Mouse (Mus musculus) kidney, postnatal 36 days (tissue): Measurements from ENCODE around the gene Ripor2.

Experiments used
- DNase-seq, 2 experiments: peaks; one replicate each; pipeline ENCODE4 v3.0.0; 2021 to 2022; ENCODE audit warnings: mixed read lengths in 2 of 2

Gene Ripor2

DNA sequence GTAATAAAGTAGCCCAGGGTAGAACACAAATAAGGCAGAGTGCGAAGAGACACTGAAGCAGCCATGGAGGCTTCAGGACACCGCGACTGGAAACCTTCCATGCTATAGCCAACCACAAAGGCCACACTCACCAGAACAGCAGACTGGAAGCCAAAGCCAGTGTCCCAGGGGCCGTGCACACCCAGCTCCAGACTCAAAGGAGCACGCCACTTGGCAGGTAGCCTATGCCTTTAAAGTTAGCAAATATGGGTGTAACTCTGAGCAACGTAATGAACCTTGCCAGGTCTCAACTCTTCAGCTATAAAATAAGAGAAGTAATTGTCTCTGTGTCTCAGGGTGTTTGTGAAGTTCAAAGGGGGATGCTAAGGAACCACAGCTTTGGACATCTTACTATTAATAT, 2.9 kb downstream of the Ripor2 start:
- DNase-seq, result no peak

- DNase-seq, result no peak
Observed at GRCm38 (mm10) chr13:24585369-24585768, 3.4 kb downstream of the Ripor2 start.

DNA sequence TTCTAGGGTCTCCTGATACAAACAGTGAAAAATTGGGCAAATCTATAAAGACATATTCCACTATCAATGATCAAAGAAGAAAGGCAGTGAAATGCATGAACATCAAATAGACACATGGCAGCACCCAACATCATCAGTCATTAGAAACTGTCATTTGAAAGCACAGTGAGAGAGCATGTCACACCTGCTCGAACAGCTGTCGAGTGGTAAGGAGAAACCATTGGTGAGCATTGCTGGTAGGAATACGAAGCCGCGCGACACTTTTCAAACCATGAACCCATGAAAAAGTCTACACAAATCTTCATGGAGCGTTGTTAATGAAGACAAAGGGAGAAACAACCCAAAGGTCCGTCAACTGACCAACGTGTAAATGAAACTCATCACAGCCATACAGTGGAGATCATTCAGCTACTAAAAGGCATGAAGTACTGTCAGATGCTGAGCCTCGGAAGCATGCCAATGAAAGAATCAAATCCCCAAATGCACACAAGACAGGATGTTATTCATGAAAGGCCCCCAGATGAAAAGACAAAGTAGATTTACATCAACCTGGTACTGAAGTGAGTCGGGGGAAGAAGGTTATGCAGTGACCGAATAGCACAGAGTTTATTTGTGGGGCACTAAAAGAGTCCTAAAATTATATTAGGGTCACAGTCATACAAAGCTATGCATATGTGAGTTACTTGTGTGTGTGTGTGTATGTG, 5.4 kb downstream of the Ripor2 start:
- DNase-seq, result no peak

GRCm38 (mm10) chr13:24588603-24589002, 6.6 kb downstream of the Ripor2 start:
- DNase-seq, result no peak

DNA sequence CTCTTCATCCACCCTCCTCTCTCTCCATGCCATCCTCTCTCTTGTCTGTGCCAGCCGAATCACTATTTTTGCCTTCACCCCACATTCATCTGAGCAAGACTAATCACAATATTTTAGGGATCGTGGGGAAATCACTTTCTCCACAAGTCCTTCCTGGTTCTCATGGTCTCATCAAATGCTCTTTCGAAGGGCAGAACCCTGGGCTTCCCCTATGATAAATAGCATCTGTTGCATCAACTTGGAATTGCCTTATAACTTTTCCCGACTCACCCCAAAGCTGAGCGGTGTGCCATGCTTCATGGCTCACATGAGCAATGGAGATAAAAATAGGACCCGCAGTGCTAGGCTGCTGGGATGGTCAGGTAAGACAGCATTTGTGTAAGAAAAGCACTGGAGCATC, 9.7 kb downstream of the Ripor2 start:
- no peak for DNase-seq

DNA sequence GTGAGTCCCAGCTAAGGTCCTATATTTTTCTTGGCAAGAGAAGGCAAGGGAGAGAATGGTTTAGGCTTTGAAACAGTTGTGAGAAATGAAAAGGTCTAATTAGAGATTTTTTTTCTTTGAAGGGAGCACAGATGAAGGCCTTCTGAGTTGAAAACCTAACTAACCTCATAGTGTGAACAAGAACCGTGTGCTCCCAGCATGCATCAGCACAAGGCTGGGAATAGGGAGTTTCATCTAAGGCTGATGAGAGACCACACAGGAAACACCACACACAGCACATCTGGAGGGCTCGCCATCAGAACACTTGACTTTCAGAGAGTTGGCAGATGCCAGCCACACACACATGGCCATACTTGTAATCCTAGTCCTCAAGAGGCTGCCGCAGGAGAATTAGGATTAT, 12.3 kb downstream of the Ripor2 start:
- no peak for DNase-seq

DNA sequence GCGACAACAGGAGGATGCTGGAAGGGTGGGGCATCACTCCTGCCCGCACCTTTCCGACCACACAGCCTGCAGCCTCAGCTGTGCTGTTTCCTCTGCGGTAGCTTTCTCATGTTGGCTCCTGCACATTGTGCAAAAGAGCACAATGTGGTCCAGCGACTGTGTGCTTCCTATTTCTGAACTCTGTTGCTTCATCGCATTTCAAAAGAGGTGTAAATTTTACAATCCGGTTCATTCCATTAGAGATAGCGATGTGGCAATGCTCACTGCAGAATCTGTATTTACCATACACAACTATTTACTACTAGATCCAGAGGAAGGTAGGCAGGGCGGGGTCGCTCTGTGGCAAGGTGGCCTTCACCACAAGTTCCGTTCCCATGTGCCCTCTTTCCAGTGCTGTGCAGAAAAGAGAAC, 17.6 kb downstream of the Ripor2 start:
- no peak for DNase-seq

GRCm38 (mm10) chr13:24602978-24603377, 21.0 kb downstream of the Ripor2 start:
- DNase-seq, result peak; percentile 18 to 24

DNA sequence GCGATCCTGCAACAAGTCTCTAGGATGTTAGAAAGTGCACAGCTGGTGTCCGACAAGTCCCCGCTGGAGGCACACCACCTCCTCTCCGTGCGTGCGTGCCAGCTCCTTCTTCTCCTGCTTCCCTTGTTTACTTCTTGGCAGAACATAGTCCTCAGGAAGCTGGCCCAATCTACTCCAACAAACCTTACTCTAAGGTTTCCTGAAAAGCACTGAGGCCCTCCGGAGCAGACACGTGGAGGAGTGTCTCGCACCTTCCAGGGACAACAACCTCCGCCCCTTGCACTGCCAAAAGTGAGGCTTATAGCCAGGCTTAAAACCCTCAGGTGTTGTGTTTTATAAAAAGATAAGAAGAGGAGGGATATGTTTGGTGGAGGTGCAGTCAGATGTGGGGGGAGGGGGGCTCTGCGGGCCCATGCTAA, 21.6 kb downstream of the Ripor2 start:
- DNase-seq, result peak; percentile 39 to 49

DNA sequence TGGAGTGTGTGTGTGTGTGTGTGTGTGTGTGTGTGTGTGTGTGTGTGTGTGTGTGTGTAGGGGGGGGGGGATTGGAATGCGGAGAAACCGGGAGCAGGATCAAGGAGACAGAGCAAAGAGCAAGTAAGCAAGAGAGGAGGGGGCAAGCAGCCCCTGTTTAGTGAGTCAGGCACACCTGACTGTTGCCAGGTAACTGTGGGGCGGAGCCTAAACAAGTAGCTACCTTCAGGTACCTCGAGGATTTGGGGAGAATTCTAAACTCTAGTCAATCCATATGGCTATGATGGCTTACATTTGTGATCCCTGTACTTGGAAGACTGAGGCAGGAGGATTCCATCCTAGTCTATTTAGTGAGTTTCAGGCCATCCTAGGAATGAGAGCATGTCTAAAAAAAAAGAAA, 22.1 kb downstream of the Ripor2 start:
- DNase-seq, result no peak

GRCm38 (mm10) chr13:24604761-24605591, 23.0 kb downstream of the Ripor2 start:
- DNase-seq, result peak in 1 of 2 experiments; percentile 23

- no peak for DNase-seq
Observed at GRCm38 (mm10) chr13:24605755-24606154, 23.8 kb downstream of the Ripor2 start.

GRCm38 (mm10) chr13:24607961-24608360, 26.0 kb downstream of the Ripor2 start:
- no peak for DNase-seq

GRCm38 (mm10) chr13:24608709-24609108, 26.7 kb downstream of the Ripor2 start:
- DNase-seq, result no peak

DNA sequence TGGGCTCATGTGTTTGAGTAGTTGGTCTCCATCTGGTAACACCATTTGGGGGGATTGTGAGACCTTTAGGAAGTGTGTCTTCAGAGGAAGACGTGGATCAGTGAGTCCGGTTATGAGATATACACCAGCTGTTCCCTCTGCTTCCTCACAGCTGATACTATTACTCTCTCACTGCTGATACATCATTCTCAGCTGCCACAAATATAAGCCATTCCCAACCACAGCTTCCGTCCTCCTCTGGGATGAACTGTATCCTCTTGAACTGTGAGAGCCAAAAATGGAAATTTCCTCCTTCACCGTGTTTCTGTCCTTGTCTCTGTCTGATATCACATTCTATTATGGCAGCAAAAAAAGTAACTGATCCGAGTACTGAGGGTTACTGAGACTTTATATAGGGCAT, 28.9 kb downstream of the Ripor2 start:
- no peak for DNase-seq

- no peak for DNase-seq
Observed at GRCm38 (mm10) chr13:24613031-24613430, 31.0 kb downstream of the Ripor2 start.

GRCm38 (mm10) chr13:24613433-24613832, 31.4 kb downstream of the Ripor2 start:
- no peak for DNase-seq

DNA sequence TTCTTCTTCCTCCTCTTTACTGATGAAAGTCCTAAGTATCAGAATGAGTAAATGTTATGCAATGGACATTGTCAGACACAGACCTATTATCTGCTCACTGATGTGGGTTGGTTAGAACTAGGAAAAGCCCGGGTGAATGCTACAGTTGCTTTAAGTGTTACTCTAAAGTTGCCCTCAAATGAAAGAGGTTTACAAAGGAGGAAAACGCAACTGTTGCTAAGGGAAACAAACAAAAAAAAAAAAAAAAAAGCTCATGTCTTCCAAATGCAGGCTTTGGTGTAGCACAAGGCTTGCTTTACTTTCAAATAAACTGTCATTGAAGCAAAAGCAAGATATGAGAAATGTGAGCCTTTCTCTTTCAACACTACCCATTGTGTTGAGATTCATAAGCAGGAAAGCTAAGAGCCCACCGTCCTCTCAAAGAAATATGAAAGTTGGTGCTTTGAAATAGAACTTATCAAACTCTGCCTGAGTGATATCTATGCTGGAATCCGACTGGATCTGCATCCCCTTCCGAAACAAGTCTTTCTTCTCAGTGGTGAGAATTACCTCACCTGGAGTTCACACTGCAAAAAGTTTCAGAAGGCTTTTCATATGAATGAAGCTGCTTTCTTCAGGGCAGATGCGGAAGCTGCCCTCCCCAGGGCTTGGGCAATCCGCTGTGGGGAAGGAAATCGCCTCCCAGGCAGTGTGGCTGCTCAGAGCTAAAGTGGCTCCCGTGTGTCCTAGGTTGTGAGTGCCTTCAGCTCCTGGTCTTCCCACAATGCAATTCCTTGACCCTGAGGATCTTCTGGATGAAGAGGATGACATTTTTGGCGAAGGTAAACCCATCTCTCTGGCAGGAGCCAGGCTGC, 32.2 kb downstream of the Ripor2 start:
- no peak for DNase-seq

DNA sequence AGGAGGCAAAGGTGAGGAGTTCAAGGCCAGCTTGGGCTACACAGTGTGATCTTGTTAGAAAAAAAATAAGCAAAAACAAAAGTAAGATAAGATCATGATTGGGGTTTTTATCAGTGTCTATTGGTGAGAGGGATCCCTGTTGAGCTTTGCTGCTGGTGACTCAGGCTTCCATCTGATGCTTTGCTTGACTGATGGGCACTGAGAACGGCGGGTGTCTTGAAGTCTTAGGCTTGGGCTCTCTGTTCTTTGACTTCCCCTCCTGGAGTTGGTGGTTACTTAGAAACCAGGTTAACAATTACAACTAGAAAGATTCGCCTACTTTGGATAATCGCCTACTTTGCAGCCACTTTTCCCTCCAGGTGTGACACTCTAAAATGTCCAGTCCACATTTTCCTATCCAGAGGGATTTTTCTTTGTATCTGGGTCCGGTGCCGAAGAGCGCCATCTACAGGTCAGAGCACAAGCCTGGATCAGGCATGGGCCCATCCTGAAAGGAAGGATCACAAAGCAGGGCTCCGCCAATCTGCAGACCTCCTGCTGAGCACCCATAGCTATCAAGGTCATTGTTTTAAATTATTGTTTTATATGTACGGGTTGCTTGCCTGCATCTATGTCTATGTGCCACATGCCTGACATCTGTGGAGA, 34.1 kb downstream of the Ripor2 start:
- peak in 1 of 2 experiments; percentile 53 for DNase-seq

DNA sequence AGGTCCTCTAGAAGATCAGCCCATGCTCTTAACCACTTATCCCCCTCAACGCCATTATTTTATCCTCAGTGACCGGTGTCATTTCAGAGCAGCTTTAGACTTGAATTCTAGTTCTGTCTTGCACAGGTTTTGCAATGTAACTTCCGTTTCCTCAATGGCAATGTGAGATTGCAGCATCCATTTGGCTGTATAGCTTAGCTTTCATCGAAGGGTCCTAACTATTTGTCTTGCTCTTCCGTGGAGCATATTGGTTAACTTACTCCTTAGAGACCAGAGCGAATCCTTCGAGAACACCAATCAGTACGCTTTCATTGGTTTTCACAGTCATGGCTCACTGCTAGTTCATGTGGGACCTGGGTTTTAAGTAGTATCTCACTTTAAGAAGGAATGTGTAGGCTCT, 34.7 kb downstream of the Ripor2 start:
- no peak for DNase-seq

GRCm38 (mm10) chr13:24617076-24617798, 35.2 kb downstream of the Ripor2 start:
- no peak for DNase-seq

GRCm38 (mm10) chr13:24617799-24618130, 35.8 kb downstream of the Ripor2 start:
- no peak for DNase-seq
